Mouse (Mus musculus): ENCODE data around the gene Eif6.

DNA sequence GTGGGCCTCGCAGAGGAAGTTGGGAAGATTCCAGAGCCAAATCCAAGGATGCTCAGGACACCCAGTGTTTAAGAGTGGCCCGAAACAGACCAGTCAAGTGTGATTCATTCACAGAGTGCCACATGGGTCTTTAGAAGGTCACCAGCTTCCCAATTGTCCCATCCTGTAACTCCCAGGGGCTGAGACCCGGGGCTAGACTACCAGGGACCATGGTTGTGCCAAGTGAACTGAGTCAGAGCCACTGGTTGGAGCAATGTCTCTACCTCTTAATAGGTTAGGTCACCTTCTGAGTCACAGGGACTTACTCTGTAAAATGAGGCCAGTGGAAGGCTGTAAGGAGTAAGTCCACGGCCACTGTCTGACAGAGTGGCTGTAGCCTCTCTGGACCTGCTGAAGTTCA is 12.2 kb upstream of the Eif6 start:
- no peak for TF ChIP-seq EP300 (IDR thresholded peaks at IDR 0.05; ENCODE audit: low read depth)
- TF ChIP-seq CTCF (IDR thresholded peaks at IDR 0.05; ENCODE audit: low read depth): no peak
